Mouse (Mus musculus): ENCODE results near the gene Nell1. TPM values are rescaled to one million over a fixed set of nuclear protein-coding genes. Genes with fewer than 3 reads are reported as not detected.

The Nell1 gene
- total RNA-seq, 1 experiment from 2014 or later: 2.1 TPM

- no peak for DNase-seq
These were observed 66.4 kb downstream of the Nell1 start for GRCm38 (mm10) chr7:50041112-50041511.

GRCm38 (mm10) chr7:50050144-50050543, 75.5 kb downstream of the Nell1 start:
- DNase-seq: no peak

DNA sequence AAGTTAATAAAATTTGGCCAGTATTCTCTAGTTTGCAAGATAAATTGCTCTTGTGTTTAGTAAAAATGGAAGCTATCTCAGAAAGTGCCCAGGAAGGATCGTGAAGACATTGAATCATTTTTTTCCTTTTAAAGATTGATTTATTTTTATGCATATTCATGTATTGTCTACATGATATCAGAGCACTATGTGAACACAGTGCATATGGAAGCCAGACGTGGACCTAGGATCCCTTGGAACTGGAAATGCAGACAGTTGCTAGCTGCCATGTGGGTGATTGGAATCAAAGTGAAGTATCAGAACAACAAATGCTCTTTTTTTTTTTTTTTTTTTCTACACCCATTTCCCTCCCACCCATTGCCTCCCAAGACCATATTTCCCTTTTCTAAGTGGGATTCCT, 79.0 kb downstream of the Nell1 start:
- no peak for DNase-seq

DNA sequence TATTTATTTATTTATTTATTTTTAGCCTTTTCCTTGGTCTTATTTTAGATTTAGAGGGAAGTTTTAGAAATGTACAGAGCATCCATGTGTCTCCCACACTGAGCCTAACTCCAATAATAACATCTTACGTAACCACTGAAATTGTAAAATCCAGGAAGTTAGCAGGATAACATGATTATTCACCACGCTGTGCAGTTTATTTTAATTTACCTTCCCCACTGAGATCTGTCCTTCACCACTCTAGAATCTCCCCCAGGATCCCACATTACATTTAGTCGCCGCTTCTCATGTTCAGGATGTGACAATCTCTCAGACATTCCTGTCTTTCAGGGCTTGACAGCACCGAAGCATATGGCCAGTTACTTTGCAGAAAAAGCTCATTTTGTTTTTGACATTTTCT, 119.8 kb downstream of the Nell1 start:
- DNase-seq: no peak

DNA sequence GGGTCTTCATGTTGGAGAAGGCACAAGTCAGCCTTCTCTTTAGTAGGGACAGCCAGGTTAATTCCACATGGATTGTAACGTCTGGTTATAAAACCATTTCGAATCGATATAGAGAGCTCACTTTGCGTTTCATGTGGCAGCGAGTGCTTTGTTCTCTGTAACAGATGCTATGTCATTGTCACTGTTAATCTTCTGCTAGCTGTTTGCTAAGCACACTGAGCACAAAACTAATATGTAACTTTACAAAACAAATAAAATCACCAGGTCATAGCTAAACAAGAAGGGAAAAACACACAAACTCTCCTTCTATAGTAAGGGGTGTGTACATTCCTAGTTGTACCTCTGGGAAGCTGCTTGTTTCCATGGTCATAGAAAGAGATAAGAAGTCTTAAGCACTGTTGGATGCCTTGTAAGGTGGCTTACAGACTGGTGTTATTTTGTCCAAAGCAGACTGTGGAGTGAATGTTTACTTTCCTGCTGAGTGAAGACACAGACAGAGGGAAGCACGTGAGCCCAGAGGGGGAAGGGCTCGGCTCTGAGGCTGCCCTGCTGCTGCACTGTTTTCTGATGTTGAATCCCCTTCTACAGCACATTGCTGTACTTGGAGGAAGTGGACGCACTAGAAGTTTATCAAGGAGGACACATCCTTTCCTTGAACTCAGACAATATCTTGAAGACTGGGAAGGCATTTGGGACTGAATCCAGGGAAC, 131.1 kb downstream of the Nell1 start:
- DNase-seq: no peak

GRCm38 (mm10) chr7:50107261-50107660, 132.6 kb downstream of the Nell1 start:
- DNase-seq: no peak

DNA sequence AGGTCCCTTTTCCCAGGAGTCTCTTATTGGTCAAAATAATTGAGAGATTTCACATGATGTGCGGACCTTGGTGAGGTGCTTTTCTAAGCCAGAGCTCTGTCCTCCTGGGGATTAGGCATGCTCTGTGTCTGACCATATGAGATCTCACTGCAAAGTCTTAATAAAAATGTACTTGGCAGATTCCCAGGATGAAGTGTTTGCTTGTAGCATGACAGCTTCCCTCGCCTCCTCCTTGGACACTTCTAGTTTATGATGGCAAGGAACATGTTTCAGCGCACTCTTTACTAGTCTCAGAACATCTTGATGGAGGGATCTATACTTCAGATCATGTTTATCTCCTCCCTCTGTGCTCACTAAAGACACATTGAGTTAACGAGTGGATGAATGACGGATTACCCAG, 143.7 kb downstream of the Nell1 start:
- no peak for DNase-seq

DNA sequence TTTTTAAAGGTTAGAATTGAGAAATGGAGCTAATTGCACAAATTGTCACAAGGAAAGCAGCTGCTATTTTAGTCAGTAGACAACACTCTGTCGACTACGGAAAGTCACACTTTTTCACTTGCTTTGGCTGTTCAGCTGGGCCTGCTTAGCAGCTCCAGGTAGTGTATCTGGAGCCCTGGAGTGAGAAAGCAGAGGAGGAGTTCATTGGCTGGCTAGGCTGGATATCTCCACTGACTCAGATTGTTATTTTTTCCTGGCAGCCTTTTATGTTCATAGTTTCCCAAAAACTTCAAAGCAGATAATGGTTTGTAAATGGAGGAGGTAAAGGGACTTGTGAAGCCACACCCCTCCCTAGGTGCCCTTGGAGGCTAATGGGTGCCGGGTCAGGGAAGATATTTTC, 163.0 kb downstream of the Nell1 start:
- no peak for DNase-seq

DNA sequence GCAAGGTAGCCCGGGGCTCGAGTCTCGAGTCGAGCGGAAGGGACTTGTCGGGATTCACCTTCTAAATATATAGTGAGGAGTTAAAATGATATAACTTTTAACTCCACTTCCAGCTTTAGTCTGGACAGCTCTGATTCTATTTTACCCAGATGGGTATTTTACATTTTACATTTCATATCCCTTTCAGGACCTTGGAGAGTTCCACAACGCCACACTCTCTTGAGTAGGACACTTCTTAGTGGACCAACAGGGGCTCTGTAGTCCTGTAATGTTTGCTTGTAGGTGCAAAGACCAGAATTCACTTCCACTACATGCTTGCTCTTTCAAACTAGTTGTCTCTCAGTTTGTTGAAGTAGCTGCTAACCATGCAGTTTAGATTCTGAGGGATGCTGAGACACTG, 174.7 kb downstream of the Nell1 start:
- DNase-seq: no peak

- DNase-seq: no peak
These were observed 176.2 kb downstream of the Nell1 start for GRCm38 (mm10) chr7:50150838-50151237.

DNA sequence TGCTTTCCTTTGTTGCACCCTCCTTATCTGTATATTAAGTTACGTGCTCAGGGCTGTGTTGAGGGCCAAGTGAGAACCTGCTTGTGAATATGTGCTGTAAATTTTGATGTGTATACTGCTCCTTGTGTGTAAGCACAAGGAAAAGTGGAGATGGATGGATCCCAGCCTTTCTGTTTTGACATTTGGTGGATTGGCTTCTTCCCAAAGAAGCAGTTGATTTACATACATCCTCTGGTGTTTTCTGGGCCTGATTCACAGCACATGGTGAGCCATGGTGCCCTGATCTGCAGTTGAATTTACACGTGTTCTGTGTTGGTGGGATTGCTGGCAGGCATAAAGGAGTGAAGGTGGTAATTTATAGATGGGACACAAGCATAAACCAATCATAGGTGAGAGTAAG, 179.0 kb downstream of the Nell1 start:
- no peak for DNase-seq

GRCm38 (mm10) chr7:50162602-50163001, 187.9 kb downstream of the Nell1 start:
- DNase-seq: no peak

GRCm38 (mm10) chr7:50168778-50169177, 194.1 kb downstream of the Nell1 start:
- no peak for DNase-seq

DNA sequence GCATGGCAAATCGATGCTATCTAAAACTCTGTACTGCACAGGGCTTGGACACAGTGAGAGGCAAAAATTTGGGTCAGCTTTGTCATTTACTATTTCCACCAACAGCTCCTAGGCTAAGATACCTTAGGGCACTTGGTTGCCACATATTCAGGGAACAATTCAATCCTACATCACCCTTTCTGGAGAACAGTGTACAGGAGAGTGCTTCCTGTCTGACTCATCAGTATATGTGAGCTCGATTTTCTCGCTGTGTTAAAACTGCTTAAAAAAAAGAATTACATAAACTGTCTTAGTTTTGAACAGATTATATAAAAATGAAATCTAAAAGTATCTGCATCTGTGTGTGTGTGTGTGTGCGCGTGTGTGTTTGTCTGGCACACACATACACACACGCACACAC, 211.6 kb downstream of the Nell1 start:
- no peak for DNase-seq

GRCm38 (mm10) chr7:50193955-50194354, 219.3 kb downstream of the Nell1 start:
- no peak for DNase-seq

- no peak for DNase-seq
These were observed 220.5 kb downstream of the Nell1 start for GRCm38 (mm10) chr7:50195080-50195611.

DNA sequence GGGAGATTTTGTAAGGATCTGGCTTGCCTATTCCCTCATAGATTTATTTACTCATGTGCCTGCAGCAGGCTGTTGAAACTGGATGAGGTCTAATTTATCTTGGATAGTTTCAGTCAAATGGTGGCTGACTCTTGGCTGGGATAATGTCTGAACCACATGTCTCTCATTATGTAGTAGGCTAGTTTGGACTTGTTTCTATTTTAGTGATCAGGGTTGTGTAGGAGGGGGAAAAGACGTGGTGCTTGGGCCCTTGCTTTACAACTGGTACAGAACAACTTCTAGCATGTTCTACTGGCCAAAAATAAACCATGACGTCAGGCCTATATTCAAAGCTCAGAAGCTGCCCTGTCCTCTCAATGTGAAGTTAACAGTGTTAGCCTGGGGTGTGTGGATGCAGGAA, 230.6 kb downstream of the Nell1 start:
- DNase-seq: no peak

DNA sequence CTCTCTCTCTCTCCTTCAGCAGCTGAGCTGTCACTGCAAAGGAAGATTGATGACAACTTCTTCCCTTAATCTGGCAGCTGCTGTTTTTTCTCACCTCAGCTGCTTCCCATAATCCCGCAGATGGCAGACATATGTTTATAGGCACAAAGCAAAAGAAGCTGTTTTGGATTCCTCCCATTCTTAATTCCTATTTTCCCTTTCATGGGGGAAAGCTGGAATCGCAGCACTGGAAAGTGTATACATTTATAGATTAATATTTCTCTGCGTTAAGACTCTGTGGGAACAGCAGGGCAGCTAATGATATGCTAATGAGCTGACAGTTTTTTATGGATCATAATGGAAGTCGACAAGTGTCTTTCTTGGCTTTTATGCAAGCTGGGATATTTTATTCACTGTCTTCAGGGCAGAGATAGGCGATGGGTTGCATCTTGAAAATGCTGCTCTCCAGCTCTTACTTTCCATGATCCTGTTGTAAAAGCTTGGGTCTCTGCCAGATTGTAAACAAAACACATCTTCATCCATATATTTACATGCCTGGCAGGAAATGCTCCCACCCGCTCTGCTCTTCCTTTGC, 236.1 kb downstream of the Nell1 start:
- no peak for DNase-seq

- no peak for DNase-seq
These were observed 247.2 kb downstream of the Nell1 start for GRCm38 (mm10) chr7:50221849-50222248.

DNA sequence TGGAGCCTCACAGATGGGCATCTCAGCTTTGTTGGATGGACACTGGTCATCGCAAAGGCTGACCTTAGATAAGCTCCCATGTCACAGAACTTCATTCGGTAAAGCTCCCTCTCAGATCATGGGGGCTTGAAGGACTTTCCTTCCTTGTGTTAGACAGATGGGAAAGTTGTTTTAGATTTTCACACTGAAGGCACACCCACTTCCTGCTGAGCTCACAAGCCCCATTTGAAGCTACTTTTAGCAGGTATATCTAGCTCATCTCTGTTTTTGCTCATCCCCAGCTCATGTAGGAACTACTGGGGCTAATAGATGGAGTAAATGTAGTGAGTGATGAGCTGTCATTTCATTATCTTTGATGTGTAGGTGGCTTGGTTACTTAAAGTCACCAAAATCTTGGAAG, 252.0 kb downstream of the Nell1 start:
- DNase-seq: no peak

DNA sequence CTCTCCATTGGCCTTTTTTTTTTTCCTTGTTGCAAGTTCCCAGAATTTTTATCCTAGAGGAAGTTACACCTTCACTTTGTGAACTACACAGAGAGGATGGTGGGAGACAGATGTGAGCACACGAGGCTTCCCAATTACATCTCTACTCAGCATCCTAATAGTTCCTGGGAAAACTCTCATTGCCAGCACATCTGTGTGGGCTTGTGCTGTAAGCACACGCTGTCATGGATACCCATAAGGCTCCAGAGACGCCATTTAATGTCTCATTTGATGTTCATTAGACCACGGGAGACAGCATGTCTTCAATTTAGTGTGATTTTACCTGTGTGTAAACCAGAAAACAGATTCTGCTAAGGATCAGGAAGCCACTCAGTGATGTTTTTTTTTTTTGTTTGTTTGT, 253.6 kb downstream of the Nell1 start:
- no peak for DNase-seq

GRCm38 (mm10) chr7:50241213-50241612, 266.5 kb downstream of the Nell1 start:
- DNase-seq: no peak

DNA sequence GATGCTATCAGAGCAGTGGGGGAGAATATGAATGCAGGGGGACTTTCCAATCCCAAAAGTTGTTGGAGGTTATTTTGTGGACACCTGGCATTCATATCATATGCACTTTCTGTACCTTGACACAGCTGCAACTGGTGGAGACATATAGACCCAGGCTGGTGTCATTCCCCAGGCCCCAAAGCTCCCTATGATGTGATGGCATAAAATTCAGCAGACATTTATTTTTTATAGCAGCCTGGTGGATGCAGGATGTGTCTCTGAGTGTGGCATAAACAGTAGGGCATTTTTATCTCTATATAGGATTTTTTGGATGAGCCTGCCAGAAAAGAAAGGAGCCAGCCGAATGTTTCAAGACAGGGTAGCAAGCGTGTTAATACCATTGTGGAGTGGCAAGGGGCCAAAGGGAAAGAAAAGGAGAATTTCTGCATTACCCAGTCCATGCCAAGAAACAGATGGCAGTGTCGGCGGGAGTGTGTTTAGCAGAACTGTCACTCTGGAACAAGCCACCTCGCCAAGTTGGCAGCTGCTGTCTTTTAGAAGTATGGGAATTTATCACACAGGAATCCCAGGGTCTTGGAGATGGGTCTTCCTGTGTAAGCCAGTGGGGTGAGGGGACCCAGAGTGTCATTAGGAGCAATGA, 267.1 kb downstream of the Nell1 start:
- DNase-seq: no peak

DNA sequence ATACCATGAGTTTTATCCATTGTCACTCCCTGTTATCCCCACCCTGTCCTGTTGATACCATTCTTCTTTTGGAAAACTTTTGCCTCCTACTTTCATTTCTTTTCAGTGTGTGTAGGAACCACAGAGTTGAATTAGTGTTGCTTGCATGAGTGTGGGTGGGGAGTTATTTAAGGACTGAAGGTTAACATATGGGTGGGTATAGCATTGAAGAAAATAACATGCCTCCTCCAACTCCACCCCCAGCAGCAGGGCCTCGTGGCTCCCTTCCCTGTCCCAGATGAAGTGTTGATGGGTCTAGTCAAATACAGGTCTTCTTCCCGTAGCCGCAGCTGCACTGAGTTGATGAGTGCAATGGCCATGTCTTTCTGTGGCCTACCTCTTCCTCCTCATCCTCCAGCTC, 278.5 kb downstream of the Nell1 start:
- DNase-seq: no peak
